7 mouse cellular contexts compared by ENCODE assay signal in the genomic region with DNA sequence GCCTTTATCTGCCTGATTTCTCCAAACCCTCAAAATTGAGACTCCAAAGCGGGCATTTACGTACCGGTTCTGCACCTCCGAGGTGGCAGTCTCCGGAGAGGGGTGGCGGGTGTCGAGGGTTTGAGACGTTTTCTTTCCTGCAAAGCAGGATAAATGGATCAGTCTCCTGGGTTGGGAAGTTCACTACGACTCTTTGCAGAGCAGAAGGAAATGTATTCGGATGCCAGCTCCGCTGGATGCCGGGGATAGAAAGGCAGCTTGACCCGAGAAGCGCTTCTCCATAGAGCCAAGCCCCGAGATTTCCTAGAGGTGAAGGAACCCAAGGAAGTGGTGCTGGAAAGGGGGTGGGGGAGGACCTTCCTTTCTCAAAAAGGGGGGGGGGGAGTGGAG. TPM values are rescaled to one million over a fixed set of nuclear protein-coding genes. Genes with fewer than 3 reads are reported as not detected.
DNase-seq lines count a peak whose midpoint lies in the region; ATAC-seq and TF ChIP-seq lines count a peak whose summit lies in the region.

No protein-coding gene starts in this region.

- TF ChIP-seq CTCF in liver, postnatal 0 days (IDR thresholded peaks at IDR 0.05; ENCODE audit: low read depth), result no peak

- H3K27me3 ChIP-seq in liver, embryonic 12.5 days (replicated peaks), result peaks cover 42% of the 10 kb centered on the region
- H3K27me3 ChIP-seq in liver, postnatal 0 days (ENCODE audit: insufficient read depth, low read length), result peaks cover 20% of the 10 kb centered on the region
- peaks cover 39% of the 10 kb centered on the region for H3K27me3 ChIP-seq in embryonic facial prominence, embryonic 14.5 days (replicated peaks; ENCODE audit: control insufficient read depth, insufficient read depth, low read length)
- peaks cover 36% of the 10 kb centered on the region for H3K27me3 ChIP-seq in intestine, embryonic 14.5 days (replicated peaks; ENCODE audit: control insufficient read depth, insufficient read depth, low read length)

- H3K4me3 ChIP-seq in liver, embryonic 12.5 days, result peak overlapping the region; percentile 31; the same call in 1 of the 2 replicates
- H3K4me3 ChIP-seq in liver, postnatal 0 days (ENCODE audit: low read depth, low read length), result no peak overlapping the region
- peak overlapping the region; percentile 53 for H3K4me3 ChIP-seq in embryonic facial prominence, embryonic 14.5 days (ENCODE audit: low read depth, low read length)
- peak overlapping the region; percentile 43 for H3K4me3 ChIP-seq in intestine, embryonic 14.5 days (ENCODE audit: low read depth, low read length)

- no peaks in the 10 kb centered on the region for H3K4me1 ChIP-seq in liver, embryonic 12.5 days
- H3K4me1 ChIP-seq in liver, postnatal 0 days (ENCODE audit: insufficient read depth), result no peaks in the 10 kb centered on the region
- H3K4me1 ChIP-seq in embryonic facial prominence, embryonic 14.5 days (ENCODE audit: control insufficient read depth, insufficient read depth, low read length), result 0 out of 2 replicates have a peak, but pooled peaks cover 6% of the 10 kb centered on the region
- 0 out of 2 replicates have a peak, but pooled peaks cover 8% of the 10 kb centered on the region for H3K4me1 ChIP-seq in intestine, embryonic 14.5 days (replicated peaks; ENCODE audit: control insufficient read depth, insufficient read depth, low read length)

- no peaks in the 10 kb centered on the region for H3K36me3 ChIP-seq in liver, embryonic 12.5 days
- H3K36me3 ChIP-seq in liver, postnatal 0 days (replicated peaks; ENCODE audit: insufficient read depth, low read length), result no peaks in the 10 kb centered on the region
- H3K36me3 ChIP-seq in embryonic facial prominence, embryonic 14.5 days (ENCODE audit: control insufficient read depth, insufficient read depth, low read length), result no peaks in the 10 kb centered on the region
- H3K36me3 ChIP-seq in intestine, embryonic 14.5 days (ENCODE audit: control insufficient read depth, insufficient read depth, low read length), result no peaks in the 10 kb centered on the region

- TF ChIP-seq EP300 in liver, postnatal 0 days (IDR thresholded peaks at IDR 0.05; ENCODE audit: low read depth), result no peak

- 5% methylated on average over 15 of the region's 15 CpGs for WGBS in liver, embryonic 12.5 days (ENCODE audit: insufficient replicate concordance)
- 4% methylated on average over 15 of the region's 15 CpGs for WGBS in liver, postnatal 0 days (ENCODE audit: insufficient replicate concordance)
- WGBS in embryonic facial prominence, embryonic 14.5 days, result under 1% methylated on average over 15 of the region's 15 CpGs
- under 1% methylated on average over 15 of the region's 15 CpGs for WGBS in intestine, embryonic 14.5 days

- H3K9me3 ChIP-seq in liver, embryonic 12.5 days (replicated peaks), result no peaks in the 10 kb centered on the region
- no peaks in the 10 kb centered on the region for H3K9me3 ChIP-seq in liver, postnatal 0 days (ENCODE audit: low read length)
- H3K9me3 ChIP-seq in embryonic facial prominence, embryonic 14.5 days (ENCODE audit: control insufficient read depth, low read length), result no peaks in the 10 kb centered on the region
- H3K9me3 ChIP-seq in intestine, embryonic 14.5 days (ENCODE audit: control insufficient read depth, low read length), result no peaks in the 10 kb centered on the region

- H3K9ac ChIP-seq in liver, embryonic 12.5 days, result no peak overlapping the region
- no peak overlapping the region for H3K9ac ChIP-seq in liver, postnatal 0 days (replicated peaks)
- peak overlapping the region; percentile 54 for H3K9ac ChIP-seq in embryonic facial prominence, embryonic 14.5 days (ENCODE audit: low read depth, low read length)
- no peak overlapping the region; the same call in 1 of the 2 replicates for H3K9ac ChIP-seq in intestine, embryonic 14.5 days (ENCODE audit: low read length)

- ATAC-seq in liver, embryonic 12.5 days, result no peak
- no peak for ATAC-seq in liver, postnatal 0 days
- 0 out of 2 replicates have a peak, but pooled peaks have one; percentile 9 for ATAC-seq in embryonic facial prominence, embryonic 14.5 days (ENCODE audit: low read depth)
- peak; percentile 28; the same call in 1 of the 2 replicates for ATAC-seq in intestine, embryonic 14.5 days (replicated peaks; ENCODE audit: low FRiP score, low TSS enrichment, low read depth)

- H3K4me2 ChIP-seq in liver, embryonic 12.5 days, result peak overlapping the region; percentile 52
- H3K4me2 ChIP-seq in liver, postnatal 0 days (ENCODE audit: low read depth, low read length), result no peak overlapping the region; the same call in 1 of the 2 replicates
- peak overlapping the region; percentile 97 for H3K4me2 ChIP-seq in embryonic facial prominence, embryonic 14.5 days (ENCODE audit: low read depth, low read length)
- H3K4me2 ChIP-seq in intestine, embryonic 14.5 days (ENCODE audit: low read length), result peak overlapping the region; percentile 86

- DNase-seq in liver, postnatal 0 days, result no peak
- peak; percentile 16 for DNase-seq in embryonic facial prominence, embryonic 14.5 days (ENCODE audit: low spot score)
- peak; percentile 75 for DNase-seq in intestine, embryonic 14.5 days (ENCODE audit: low spot score)
- peak; percentile 57 for DNase-seq in retina, postnatal 1 day
- no peak for DNase-seq in ovary, postnatal 10 days (ENCODE audit: low spot score)
- DNase-seq in left cerebral cortex, adult 18-20 months (ENCODE audit: low spot score in 2 of 2), result no peak

- H3K27ac ChIP-seq in liver, embryonic 12.5 days, result no peak overlapping the region
- H3K27ac ChIP-seq in liver, postnatal 0 days (ENCODE audit: low read depth), result no peak overlapping the region
- no peak overlapping the region for H3K27ac ChIP-seq in embryonic facial prominence, embryonic 14.5 days (replicated peaks; ENCODE audit: low read depth, low read length)
- no peak overlapping the region for H3K27ac ChIP-seq in intestine, embryonic 14.5 days (ENCODE audit: low read depth)

RNA-seq across cellular contexts. Expression of gene Grin2b, which starts 0.5 kb away (rescaled TPM):
- 0.26 and 0.28 TPM in 2 replicates for polyA plus RNA-seq in liver, embryonic 12.5 days (2016; fragmentation: Nextera tagmentation; extraction: Ambion mirVana)
- polyA plus RNA-seq in liver, postnatal 0 days (2015; fragmentation: Nextera tagmentation; extraction: Ambion mirVana), result 0.45 and 0.46 TPM in 2 replicates
- polyA plus RNA-seq in embryonic facial prominence, embryonic 14.5 days (2014; fragmentation: Nextera tagmentation; extraction: Ambion mirVana), result 0.56 and 2.1 TPM in 2 replicates
- polyA plus RNA-seq in intestine, embryonic 14.5 days (2014; fragmentation: Nextera tagmentation; extraction: Ambion mirVana), result 0.77 and 1.2 TPM in 2 replicates
- total RNA-seq in left cerebral cortex, adult 18-20 months (2021), result 100 to 1,000 TPM; 228 TPM

Comparison
In these comparisons a context has a peak if more than half of its experiments do, and no peak if none do; other contexts are left out.
1. ATAC-seq: peak in embryonic facial prominence, embryonic 14.5 days (single experiment) and intestine, embryonic 14.5 days (single experiment); none in liver, embryonic 12.5 days (single experiment) and liver, postnatal 0 days (single experiment).
2. DNase-seq: peak in embryonic facial prominence, embryonic 14.5 days (single experiment), intestine, embryonic 14.5 days (single experiment) and retina, postnatal 1 day (single experiment); none in liver, postnatal 0 days (single experiment), ovary, postnatal 10 days (single experiment) and left cerebral cortex, adult 18-20 months (0 of 2).